Mouse (Mus musculus): ENCODE results near the gene Polr2j. TPM values are rescaled to one million over a fixed set of nuclear protein-coding genes. Genes with fewer than 3 reads are reported as not detected.
"Not testable (repeated sequence)": the region's sequence is repeated elsewhere in the genome, so short reads cannot be mapped to it uniquely, and the experiment has no call there.

Polr2j gene
- polyA plus RNA-seq, 1 experiment from 2014 or later: 283 TPM

DNA sequence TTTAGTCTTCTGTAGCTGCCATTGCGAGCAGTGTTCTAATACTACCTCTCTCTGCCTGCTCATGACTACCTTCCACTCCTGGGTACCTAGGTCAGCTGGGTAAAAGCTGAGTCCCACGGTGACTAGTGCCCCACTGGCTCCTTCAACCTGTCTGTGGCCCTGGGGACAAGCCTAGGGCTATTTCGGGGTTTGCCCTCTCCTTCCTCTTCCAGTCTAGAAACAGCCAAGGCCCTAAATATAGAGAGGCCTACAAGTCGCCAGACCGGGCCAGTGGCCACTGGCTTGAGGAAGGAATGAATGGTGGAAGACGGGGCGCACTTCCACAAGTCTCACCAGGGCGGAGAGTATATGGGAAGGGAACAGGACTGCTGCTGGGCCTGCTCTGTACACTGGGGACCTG lies 30.1 kb upstream of the Polr2j start:
- Histone ChIP-seq H3K27me3 (ENCODE audit: low read depth, poor library complexity, severe bottlenecking) (peaks cover 59% of the 10 kb centered on the region), H3K27ac (no peak overlapping the region), H3K4me1 (peaks cover 29% of the 10 kb centered on the region), H3K4me3 (no peak overlapping the region), H3K9me3 (replicated peaks) (no peaks in the 10 kb centered on the region), H3K36me3 (no peaks in the 10 kb centered on the region)
- WGBS: 89% methylated on average over 8 of the region's 8 CpGs
- DNase-seq (ENCODE audit: low spot score): no peak

GRCm38 (mm10) chr5:136088821-136089575 lies 27.4 kb upstream of the Polr2j start:
- Histone ChIP-seq H3K27ac (no peak overlapping the region), H3K9me3 (replicated peaks) (no peaks in the 10 kb centered on the region), H3K36me3 (no peaks in the 10 kb centered on the region), H3K4me1 (peaks cover 22% of the 10 kb centered on the region), H3K27me3 (ENCODE audit: low read depth, poor library complexity, severe bottlenecking) (peaks cover 51% of the 10 kb centered on the region), H3K4me3 (no peak overlapping the region)
- no peak for DNase-seq (ENCODE audit: low spot score)
- WGBS: 17% methylated on average over 14 of the region's 14 CpGs

GRCm38 (mm10) chr5:136091927-136092326 lies 24.5 kb upstream of the Polr2j start:
- WGBS: 70% methylated on average over 5 of the region's 5 CpGs
- Histone ChIP-seq H3K27me3 (ENCODE audit: low read depth, poor library complexity, severe bottlenecking) (peaks cover 22% of the 10 kb centered on the region), H3K9me3 (replicated peaks) (no peaks in the 10 kb centered on the region), H3K27ac (no peak overlapping the region), H3K4me3 (no peak overlapping the region), H3K36me3 (no peaks in the 10 kb centered on the region), H3K4me1 (peaks cover 5% of the 10 kb centered on the region; the same call in 1 of the 2 replicates)
- DNase-seq (ENCODE audit: low spot score): no peak

DNA sequence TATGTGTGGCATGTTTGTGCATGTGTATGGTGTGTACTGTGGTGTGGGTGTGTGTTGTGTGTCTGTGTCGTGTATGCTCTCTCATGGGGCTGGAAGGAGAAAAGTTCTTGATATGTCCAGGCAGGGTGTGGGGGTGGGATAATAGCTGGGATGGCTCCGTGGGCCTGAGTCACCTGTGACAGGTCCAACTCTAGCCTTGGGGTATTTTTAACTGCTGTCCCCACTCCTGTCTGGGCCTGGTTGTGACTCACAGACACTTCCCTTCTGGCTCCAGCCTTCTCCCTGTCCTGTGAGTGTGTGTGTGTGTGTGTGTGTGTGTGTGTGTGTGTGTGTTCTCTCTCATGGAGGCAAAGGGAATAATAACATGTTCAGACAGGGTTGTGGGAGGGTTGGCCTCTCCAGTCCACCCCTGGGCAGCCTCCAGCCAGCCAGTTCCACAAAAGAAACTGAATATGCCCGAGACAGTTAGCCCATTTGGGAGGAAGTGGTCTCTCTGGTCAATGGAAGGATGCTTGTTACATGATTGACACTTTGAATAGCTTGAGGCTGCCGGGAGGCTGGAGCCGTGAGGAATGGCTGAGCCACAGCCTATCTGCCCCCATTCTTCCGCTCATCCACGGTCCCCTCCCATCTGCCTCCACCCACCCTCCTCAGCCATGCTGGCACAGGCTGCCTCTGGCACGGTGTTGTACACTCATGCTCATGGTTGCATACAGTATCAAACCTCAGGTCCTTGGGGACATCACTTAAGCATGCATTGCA lies 22.0 kb upstream of the Polr2j start:
- Histone ChIP-seq H3K27me3 (ENCODE audit: low read depth, poor library complexity, severe bottlenecking) (0 out of 2 replicates have a peak, but pooled peaks cover 6% of the 10 kb centered on the region), H3K4me3 (no peak overlapping the region), H3K4me1 (no peaks in the 10 kb centered on the region; the same call in 1 of the 2 replicates), H3K36me3 (no peaks in the 10 kb centered on the region), H3K27ac (no peak overlapping the region), H3K9me3 (replicated peaks) (no peaks in the 10 kb centered on the region)
- DNase-seq (ENCODE audit: low spot score): no peak
- 75% methylated on average over 8 of the region's 8 CpGs for WGBS

DNA sequence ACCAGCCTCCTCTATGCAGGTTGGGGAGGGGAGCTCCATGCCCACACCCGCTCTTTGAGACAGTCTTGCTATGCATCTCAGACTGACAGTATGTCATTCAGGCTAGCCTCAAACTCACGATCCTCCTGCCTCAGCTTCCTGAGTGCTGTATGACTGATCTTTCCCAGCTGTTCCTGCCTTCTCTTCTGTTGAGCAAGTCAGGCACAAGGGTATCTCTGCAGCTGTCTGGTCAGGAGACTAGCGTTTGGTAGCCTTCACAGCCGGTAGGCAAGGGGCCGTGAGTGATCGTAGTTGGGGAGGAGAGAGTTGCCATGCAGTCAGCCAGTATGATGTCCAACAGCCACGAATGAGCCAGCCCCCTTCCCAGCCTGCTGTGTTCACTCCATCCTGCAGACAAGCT lies 21.3 kb upstream of the Polr2j start:
- Histone ChIP-seq H3K27me3 (ENCODE audit: low read depth, poor library complexity, severe bottlenecking) (0 out of 2 replicates have a peak, but pooled peaks cover 6% of the 10 kb centered on the region), H3K4me1 (no peaks in the 10 kb centered on the region; the same call in 1 of the 2 replicates), H3K9me3 (replicated peaks) (no peaks in the 10 kb centered on the region), H3K36me3 (no peaks in the 10 kb centered on the region), H3K4me3 (no peak overlapping the region), H3K27ac (no peak overlapping the region)
- no peak for DNase-seq (ENCODE audit: low spot score)
- 77% methylated on average over 7 of the region's 7 CpGs for WGBS

- WGBS: 89% methylated on average over 10 of the region's 10 CpGs
- Histone ChIP-seq H3K9me3 (replicated peaks) (no peaks in the 10 kb centered on the region), H3K4me3 (no peak overlapping the region), H3K36me3 (no peaks in the 10 kb centered on the region), H3K4me1 (peaks cover 15% of the 10 kb centered on the region), H3K27ac (no peak overlapping the region), H3K27me3 (ENCODE audit: low read depth, poor library complexity, severe bottlenecking) (peaks cover 25% of the 10 kb centered on the region)
- no peak for DNase-seq (ENCODE audit: low spot score)
Observed at GRCm38 (mm10) chr5:136098536-136098935, 17.9 kb upstream of the Polr2j start.

DNA sequence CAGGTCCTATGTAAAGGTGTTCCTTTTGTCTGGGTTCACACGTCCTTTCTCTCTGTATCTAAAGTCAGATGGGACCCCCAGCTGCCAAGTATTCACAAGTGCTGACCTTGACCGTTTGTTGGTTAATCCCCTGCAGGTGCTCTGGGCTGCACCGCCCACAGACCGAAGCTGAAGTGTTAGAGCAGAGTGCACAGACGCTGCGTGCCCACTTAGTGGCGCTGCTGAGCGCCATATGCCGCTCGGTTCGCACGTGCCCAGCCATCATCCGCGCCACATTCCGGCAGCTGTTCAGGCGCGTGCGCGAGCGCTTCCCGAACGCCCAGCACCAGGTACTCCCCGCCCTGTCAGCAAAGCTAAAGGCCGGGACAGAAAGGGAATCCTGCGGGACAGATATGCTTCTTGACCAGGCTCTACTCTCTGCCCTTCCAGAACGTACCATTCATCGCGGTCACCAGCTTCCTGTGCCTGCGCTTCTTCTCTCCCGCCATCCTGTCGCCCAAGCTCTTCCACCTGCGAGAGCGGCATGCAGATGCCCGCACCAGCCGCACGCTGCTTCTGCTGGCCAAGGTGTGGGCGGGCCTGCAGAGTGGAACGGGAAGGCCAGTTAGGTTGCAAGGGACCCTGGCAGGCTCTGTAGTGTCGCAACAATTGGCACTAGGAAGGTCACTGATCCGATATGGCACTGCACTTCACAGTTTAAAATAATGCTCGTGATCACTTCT lies 14.2 kb upstream of the Polr2j start:
- DNase-seq (ENCODE audit: low spot score): peak; percentile 82
- Histone ChIP-seq H3K27ac (no peak overlapping the region), H3K27me3 (ENCODE audit: low read depth, poor library complexity, severe bottlenecking) (peaks cover 35% of the 10 kb centered on the region), H3K36me3 (no peaks in the 10 kb centered on the region), H3K4me3 (peak overlapping the region; percentile 42), H3K9me3 (replicated peaks) (no peaks in the 10 kb centered on the region), H3K4me1 (peaks cover 15% of the 10 kb centered on the region)
- WGBS: 8% methylated on average over 41 of the region's 41 CpGs

DNA sequence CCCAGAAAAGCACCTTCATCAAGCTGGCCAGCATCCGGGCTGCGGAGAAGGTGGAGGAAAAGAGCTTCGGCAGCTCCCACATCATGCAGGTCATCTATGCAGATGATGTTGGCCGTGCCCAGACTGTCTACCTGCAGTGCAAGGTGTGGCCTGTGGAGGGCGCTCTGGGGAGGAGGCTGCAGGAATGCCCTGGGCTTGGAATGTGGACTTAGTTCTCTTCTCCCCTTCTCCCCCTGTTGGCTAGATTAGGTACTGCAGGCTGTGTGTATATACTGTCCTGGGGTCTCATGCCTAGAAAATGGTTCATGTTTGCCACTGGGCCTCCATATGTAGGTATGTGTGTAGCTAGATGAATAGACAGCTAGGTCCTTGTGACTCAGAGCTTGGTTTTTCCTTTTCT lies 11.9 kb upstream of the Polr2j start:
- 85% methylated on average over 5 of the region's 5 CpGs for WGBS
- no peaks in the 10 kb centered on the region for H3K36me3 ChIP-seq
- H3K27me3 ChIP-seq (ENCODE audit: low read depth, poor library complexity, severe bottlenecking): peaks cover 35% of the 10 kb centered on the region
- DNase-seq (ENCODE audit: low spot score): no peak
- peaks cover 15% of the 10 kb centered on the region for H3K4me1 ChIP-seq
- no peaks in the 10 kb centered on the region for H3K9me3 ChIP-seq (replicated peaks)
- no peak overlapping the region for H3K27ac ChIP-seq
- H3K4me3 ChIP-seq: no peak overlapping the region

GRCm38 (mm10) chr5:136108486-136108885 lies 7.9 kb upstream of the Polr2j start:
- Histone ChIP-seq H3K36me3 (no peaks in the 10 kb centered on the region), H3K27me3 (ENCODE audit: low read depth, poor library complexity, severe bottlenecking) (peaks cover 11% of the 10 kb centered on the region), H3K9me3 (replicated peaks) (no peaks in the 10 kb centered on the region), H3K4me1 (no peaks in the 10 kb centered on the region; the same call in 1 of the 2 replicates), H3K4me3 (no peak overlapping the region), H3K27ac (no peak overlapping the region)
- 60% methylated on average over 2 of the region's 2 CpGs for WGBS
- no peak for DNase-seq (ENCODE audit: low spot score)

DNA sequence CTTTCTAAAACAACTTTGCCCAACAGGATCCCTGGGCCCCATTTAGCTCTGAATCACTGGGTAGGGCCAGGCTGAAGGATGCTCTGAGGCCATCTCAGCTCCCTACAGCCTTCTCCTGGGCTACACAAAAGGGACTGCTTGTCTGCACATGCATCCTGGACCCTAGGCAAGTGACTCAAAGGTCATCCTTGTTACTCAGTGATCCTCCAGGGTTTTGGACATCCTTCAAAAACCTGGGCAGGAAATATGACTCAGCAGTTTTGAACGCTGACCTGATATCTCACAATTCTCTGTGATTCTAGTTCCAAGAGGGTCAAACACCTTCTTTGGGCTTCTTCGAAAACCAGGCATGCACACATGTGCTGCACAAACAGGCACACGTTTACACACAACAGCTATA lies 7.4 kb upstream of the Polr2j start:
- Histone ChIP-seq H3K27me3 (ENCODE audit: low read depth, poor library complexity, severe bottlenecking) (peaks cover 5% of the 10 kb centered on the region; the same call in 1 of the 2 replicates), H3K27ac (no peak overlapping the region), H3K9me3 (replicated peaks) (no peaks in the 10 kb centered on the region), H3K4me3 (no peak overlapping the region), H3K4me1 (no peaks in the 10 kb centered on the region; the same call in 1 of the 2 replicates), H3K36me3 (0 out of 2 replicates have a peak, but pooled peaks cover under 1% of the 10 kb centered on the region)
- 87% methylated on average over 3 of the region's 3 CpGs for WGBS
- no peak for DNase-seq (ENCODE audit: low spot score)

- H3K36me3 ChIP-seq; H3K9me3 ChIP-seq (replicated peaks); H3K4me3 ChIP-seq; H3K27ac ChIP-seq; H3K27me3 ChIP-seq (ENCODE audit: low read depth, poor library complexity, severe bottlenecking); DNase-seq (ENCODE audit: low spot score): not testable (repeated sequence)
- peaks cover 23% of the 10 kb centered on the region for H3K4me1 ChIP-seq
- 44% methylated on average over 4 of the region's 4 CpGs for WGBS
Observed at GRCm38 (mm10) chr5:136113546-136113945, 2.9 kb upstream of the Polr2j start.

GRCm38 (mm10) chr5:136116784-136117112 lies 317 bp downstream of the Polr2j start:
- WGBS: under 1% methylated on average over 22 of the region's 22 CpGs

GRCm38 (mm10) chr5:136122165-136122564 lies 5.7 kb downstream of the Polr2j start:
- H3K36me3 ChIP-seq: peaks cover 87% of the 10 kb centered on the region
- no peak overlapping the region for H3K27ac ChIP-seq
- no peak overlapping the region for H3K4me3 ChIP-seq
- no peaks in the 10 kb centered on the region for H3K27me3 ChIP-seq (ENCODE audit: low read depth, poor library complexity, severe bottlenecking)
- DNase-seq (ENCODE audit: low spot score): no peak
- WGBS: 90% methylated on average over 10 of the region's 10 CpGs
- no peaks in the 10 kb centered on the region for H3K9me3 ChIP-seq (replicated peaks)
- H3K4me1 ChIP-seq: peaks cover 12% of the 10 kb centered on the region

More at GRCm38 (mm10) chr5:136116784-136117112, 317 bp downstream of the Polr2j start:
- Histone ChIP-seq H3K36me3 (peaks cover 40% of the 10 kb centered on the region), H3K9me3 (replicated peaks) (no peaks in the 10 kb centered on the region), H3K4me3 (peak overlapping the region; percentile 91), H3K27me3 (ENCODE audit: low read depth, poor library complexity, severe bottlenecking) (no peaks in the 10 kb centered on the region), H3K27ac (peak overlapping the region; percentile 88), H3K4me1 (peaks cover 23% of the 10 kb centered on the region)
- no peak for DNase-seq (ENCODE audit: low spot score)

Measured in limb, embryonic 10.5 days (tissue).